Mouse (Mus musculus): ENCODE results near the gene Bloc1s5. TPM values are rescaled to one million over a fixed set of nuclear protein-coding genes. Genes with fewer than 3 reads are reported as not detected.

The Bloc1s5 gene
- total RNA-seq, 2 experiments from 2014 or later: 19.8 to 25.7 TPM

- DNase-seq: peak; percentile 58 to 81
These were observed 16.8 kb downstream of the Bloc1s5 start for GRCm38 (mm10) chr13:38618001-38618630.

- peak in 1 of 2 experiments; percentile 56 for DNase-seq
These were observed 18.0 kb downstream of the Bloc1s5 start for GRCm38 (mm10) chr13:38616887-38617286.

- no peak for DNase-seq
These were observed 19.3 kb downstream of the Bloc1s5 start for GRCm38 (mm10) chr13:38615656-38616055.

- DNase-seq: no peak
These were observed 20.6 kb downstream of the Bloc1s5 start for GRCm38 (mm10) chr13:38614298-38614697.

GRCm38 (mm10) chr13:38613583-38613982 lies 21.3 kb downstream of the Bloc1s5 start:
- DNase-seq: no peak

- no peak for DNase-seq
These were observed 22.3 kb downstream of the Bloc1s5 start for GRCm38 (mm10) chr13:38612608-38613007.

- DNase-seq: no peak
These were observed 22.7 kb downstream of the Bloc1s5 start for GRCm38 (mm10) chr13:38612179-38612578.

GRCm38 (mm10) chr13:38610336-38610735 lies 24.6 kb downstream of the Bloc1s5 start:
- DNase-seq: peak; percentile 83 to 90

GRCm38 (mm10) chr13:38607130-38607529 lies 27.8 kb downstream of the Bloc1s5 start:
- no peak for DNase-seq

- DNase-seq: peak; percentile 67 to 68
These were observed 29.6 kb downstream of the Bloc1s5 start for GRCm38 (mm10) chr13:38605353-38605752.

- DNase-seq: peak; percentile 75 to 82
These were observed 31.9 kb downstream of the Bloc1s5 start for GRCm38 (mm10) chr13:38602966-38603365.

- DNase-seq: no peak
These were observed 32.6 kb downstream of the Bloc1s5 start for GRCm38 (mm10) chr13:38602243-38602832.

- DNase-seq: peak in 1 of 2 experiments; percentile 49
These were observed 34.1 kb downstream of the Bloc1s5 start for GRCm38 (mm10) chr13:38600811-38601210.

- DNase-seq: no peak
These were observed 37.8 kb downstream of the Bloc1s5 start for GRCm38 (mm10) chr13:38597076-38597475.

- DNase-seq: no peak
These were observed 38.4 kb downstream of the Bloc1s5 start for GRCm38 (mm10) chr13:38596461-38596860.

- DNase-seq: peak in 1 of 2 experiments; percentile 22
These were observed 41.8 kb downstream of the Bloc1s5 start for GRCm38 (mm10) chr13:38593114-38593513.

- no peak for DNase-seq
These were observed 47.6 kb downstream of the Bloc1s5 start for GRCm38 (mm10) chr13:38587350-38587749.

- no peak for DNase-seq
These were observed 48.5 kb downstream of the Bloc1s5 start for GRCm38 (mm10) chr13:38586451-38586850.

- no peak for DNase-seq
These were observed 52.1 kb downstream of the Bloc1s5 start for GRCm38 (mm10) chr13:38582768-38583167.

GRCm38 (mm10) chr13:38580601-38581457 lies 54.1 kb downstream of the Bloc1s5 start:
- DNase-seq: peak; percentile 73 to 80

- DNase-seq: peak in 1 of 2 experiments; percentile 18
These were observed 54.8 kb downstream of the Bloc1s5 start for GRCm38 (mm10) chr13:38579971-38580600.

- DNase-seq: no peak
These were observed 60.2 kb downstream of the Bloc1s5 start for GRCm38 (mm10) chr13:38574668-38575067.

All from adrenal gland, postnatal 36 days (tissue).